Mouse (Mus musculus): ENCODE measurements around the gene Tfcp2l1. TPM values are rescaled to one million over a fixed set of nuclear protein-coding genes. Genes with fewer than 3 reads are reported as not detected.
"Not testable (repeated sequence)": the region's sequence is repeated elsewhere in the genome, so short reads cannot be mapped to it uniquely, and the experiment has no call there.

Gene Tfcp2l1
- total and polyA plus RNA-seq, 2 experiments from 2014 or later, result 0.79 to 7.7 TPM

DNA sequence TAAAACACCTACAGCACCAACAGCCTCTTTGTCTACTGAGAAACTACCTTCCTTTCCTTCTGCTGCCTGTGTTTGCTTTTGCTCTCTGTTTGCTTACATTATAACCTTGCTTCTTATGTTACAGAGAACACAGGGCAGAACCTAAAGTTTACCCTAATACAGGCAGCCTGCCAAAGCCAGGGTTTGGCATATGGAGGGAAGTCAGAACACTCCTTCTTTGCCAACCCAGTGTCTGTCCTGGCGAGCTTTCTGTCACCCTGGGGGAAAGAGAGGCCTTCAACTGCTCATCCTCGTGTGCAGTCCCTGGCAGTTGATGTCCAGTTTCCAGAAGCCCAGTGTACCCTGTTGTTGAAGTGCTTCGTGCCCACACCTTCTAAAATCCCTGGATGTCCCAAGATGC, 29.4 kb upstream of the Tfcp2l1 start:
- H3K4me3 ChIP-seq (ENCODE audit: low read depth, low read length), result no peak overlapping the region
- no peak for TF ChIP-seq CTCF (IDR thresholded peaks at IDR 0.05; ENCODE audit: low read depth)
- no peak overlapping the region for H3K4me2 ChIP-seq (ENCODE audit: low read depth)
- 65% methylated on average over 3 of the region's 3 CpGs for WGBS
- H3K36me3 ChIP-seq (ENCODE audit: insufficient read depth), result peaks cover 84% of the 10 kb centered on the region
- no peaks in the 10 kb centered on the region for H3K4me1 ChIP-seq (ENCODE audit: insufficient read depth)
- ATAC-seq, result no peak
- no peaks in the 10 kb centered on the region for H3K9me3 ChIP-seq (ENCODE audit: low read length)
- no peak for DNase-seq
- H3K27ac ChIP-seq (ENCODE audit: low read depth, low read length), result no peak overlapping the region
- H3K9ac ChIP-seq, result no peak overlapping the region
- no peaks in the 10 kb centered on the region for H3K27me3 ChIP-seq (ENCODE audit: insufficient read depth, low read length)

DNA sequence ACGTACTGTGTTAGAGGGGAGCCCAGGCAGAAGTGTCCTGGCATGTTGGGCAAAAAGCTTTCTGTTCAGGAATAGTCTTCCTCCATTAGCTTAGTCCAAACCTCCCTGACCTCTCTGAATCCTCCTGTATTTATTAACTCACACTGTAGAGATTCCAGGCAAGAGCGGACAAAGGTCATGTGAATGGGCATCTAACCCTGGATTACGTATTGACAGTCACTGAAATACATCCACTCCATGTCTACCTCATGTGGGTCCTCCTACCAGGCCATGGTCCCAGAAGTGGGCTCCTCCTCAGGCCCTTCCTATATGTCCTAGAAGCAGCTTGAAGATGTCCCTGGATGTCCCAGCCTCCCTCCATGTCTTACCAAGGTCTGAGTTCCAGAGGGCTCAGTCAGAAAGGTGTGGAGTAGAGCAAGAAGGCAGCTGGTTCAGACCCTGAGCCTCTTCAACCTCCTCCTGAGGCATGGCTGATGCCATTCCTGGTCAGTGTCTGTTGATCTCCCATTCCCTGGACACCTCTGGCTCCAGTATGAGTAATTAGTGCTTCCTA, 14.0 kb upstream of the Tfcp2l1 start:
- Histone ChIP-seq H3K27ac (ENCODE audit: low read depth, low read length) (no peak overlapping the region), H3K9ac (no peak overlapping the region), H3K27me3 (ENCODE audit: insufficient read depth, low read length) (no peaks in the 10 kb centered on the region), H3K4me2 (ENCODE audit: low read depth) (no peak overlapping the region), H3K4me1 (ENCODE audit: insufficient read depth) (no peaks in the 10 kb centered on the region), H3K9me3 (ENCODE audit: low read length) (no peaks in the 10 kb centered on the region), H3K4me3 (ENCODE audit: low read depth, low read length) (no peak overlapping the region), H3K36me3 (ENCODE audit: insufficient read depth) (peaks cover 13% of the 10 kb centered on the region)
- no peak for ATAC-seq
- no peak for TF ChIP-seq CTCF (IDR thresholded peaks at IDR 0.05; ENCODE audit: low read depth)
- WGBS, result 81% methylated on average over 3 of the region's 3 CpGs
- DNase-seq, result no peak

DNA sequence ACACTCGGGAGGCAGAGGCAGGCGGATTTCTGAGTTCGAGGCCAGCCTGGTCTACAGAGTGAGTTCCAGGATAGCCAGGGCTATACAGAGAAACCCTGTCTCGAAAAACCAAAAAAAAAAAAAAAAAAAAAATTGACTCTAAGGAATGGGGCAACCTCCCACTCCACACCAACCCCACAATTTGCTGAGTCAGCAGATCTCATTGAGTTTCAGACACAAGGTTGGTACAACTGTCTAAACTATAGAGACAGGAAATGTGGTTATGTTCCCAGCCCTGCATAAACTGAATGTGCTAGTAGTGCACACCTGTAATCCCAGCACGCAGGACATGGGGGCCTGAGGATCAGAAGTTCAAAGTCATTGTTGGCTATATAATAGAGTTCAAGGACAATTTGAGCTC, 6.7 kb upstream of the Tfcp2l1 start:
- ATAC-seq; H3K27ac ChIP-seq (ENCODE audit: low read depth, low read length); H3K9me3 ChIP-seq (ENCODE audit: low read length); H3K27me3 ChIP-seq (ENCODE audit: insufficient read depth, low read length); H3K36me3 ChIP-seq (ENCODE audit: insufficient read depth); H3K4me3 ChIP-seq (ENCODE audit: low read depth, low read length); H3K4me1 ChIP-seq (ENCODE audit: insufficient read depth); H3K4me2 ChIP-seq (ENCODE audit: low read depth); DNase-seq; H3K9ac ChIP-seq: not testable (repeated sequence)
- 94% methylated on average over 4 of the region's 5 CpGs for WGBS

DNA sequence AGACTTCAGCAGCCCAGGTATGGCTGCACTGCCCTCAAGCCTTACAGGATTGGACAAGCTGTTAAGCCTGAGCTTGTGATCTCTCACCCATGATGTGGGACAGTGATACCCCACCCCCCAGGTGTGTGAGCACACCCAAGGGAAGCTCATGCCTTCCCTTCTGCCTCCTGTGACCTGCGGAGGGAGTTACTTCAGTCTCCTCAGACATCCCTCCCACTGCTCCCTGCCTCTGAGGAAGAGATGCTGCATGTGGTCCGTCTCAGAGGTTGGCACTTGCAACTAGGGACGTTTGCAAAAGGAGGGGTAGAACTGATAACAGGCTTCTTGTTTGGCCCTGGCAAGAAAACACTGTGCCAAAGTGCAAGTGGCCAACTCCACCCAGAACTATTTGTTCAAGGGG, 4.9 kb upstream of the Tfcp2l1 start:
- Histone ChIP-seq H3K4me1 (ENCODE audit: insufficient read depth) (peaks cover 5% of the 10 kb centered on the region; the same call in 1 of the 2 replicates), H3K9ac (no peak overlapping the region), H3K4me3 (ENCODE audit: low read depth, low read length) (no peak overlapping the region), H3K27me3 (ENCODE audit: insufficient read depth, low read length) (no peaks in the 10 kb centered on the region), H3K4me2 (ENCODE audit: low read depth) (no peak overlapping the region), H3K9me3 (ENCODE audit: low read length) (no peaks in the 10 kb centered on the region), H3K36me3 (ENCODE audit: insufficient read depth) (no peaks in the 10 kb centered on the region), H3K27ac (ENCODE audit: low read depth, low read length) (no peak overlapping the region)
- DNase-seq (no peak), ATAC-seq (no peak)
- TF ChIP-seq CTCF (IDR thresholded peaks at IDR 0.05; ENCODE audit: low read depth), result no peak
- WGBS, result 59% methylated on average over 3 of the region's 3 CpGs

DNA sequence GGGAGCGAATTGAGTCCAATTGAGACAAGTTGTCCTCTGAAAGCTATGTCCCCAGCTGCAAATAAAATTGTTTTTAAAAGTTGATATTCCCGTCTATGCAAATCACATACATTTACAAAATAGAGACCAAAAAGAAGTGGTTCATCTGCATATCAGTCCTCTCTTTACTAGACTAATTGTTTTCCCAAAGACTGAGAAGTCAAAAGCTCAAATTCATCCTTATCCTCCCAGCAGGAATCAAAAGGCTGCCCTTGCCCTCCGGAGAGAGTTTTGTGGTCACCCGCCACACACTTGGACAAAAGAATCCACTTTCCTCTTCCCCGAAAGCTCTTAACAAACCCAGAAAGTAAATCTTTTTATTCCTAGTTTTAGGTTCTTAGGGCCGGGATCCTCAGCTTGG, 2.3 kb upstream of the Tfcp2l1 start:
- Histone ChIP-seq H3K27me3 (ENCODE audit: insufficient read depth, low read length) (peaks cover 5% of the 10 kb centered on the region), H3K36me3 (ENCODE audit: insufficient read depth) (no peaks in the 10 kb centered on the region), H3K4me3 (ENCODE audit: low read depth, low read length) (no peak overlapping the region), H3K27ac (ENCODE audit: low read depth, low read length) (no peak overlapping the region), H3K9me3 (ENCODE audit: low read length) (no peaks in the 10 kb centered on the region), H3K9ac (no peak overlapping the region), H3K4me2 (ENCODE audit: low read depth) (no peak overlapping the region), H3K4me1 (ENCODE audit: insufficient read depth) (peaks cover 8% of the 10 kb centered on the region; the same call in 1 of the 2 replicates)
- ATAC-seq, result no peak
- TF ChIP-seq CTCF (IDR thresholded peaks at IDR 0.05; ENCODE audit: low read depth), result no peak
- no peak for DNase-seq
- WGBS, result 27% methylated on average over 6 of the region's 6 CpGs

DNA sequence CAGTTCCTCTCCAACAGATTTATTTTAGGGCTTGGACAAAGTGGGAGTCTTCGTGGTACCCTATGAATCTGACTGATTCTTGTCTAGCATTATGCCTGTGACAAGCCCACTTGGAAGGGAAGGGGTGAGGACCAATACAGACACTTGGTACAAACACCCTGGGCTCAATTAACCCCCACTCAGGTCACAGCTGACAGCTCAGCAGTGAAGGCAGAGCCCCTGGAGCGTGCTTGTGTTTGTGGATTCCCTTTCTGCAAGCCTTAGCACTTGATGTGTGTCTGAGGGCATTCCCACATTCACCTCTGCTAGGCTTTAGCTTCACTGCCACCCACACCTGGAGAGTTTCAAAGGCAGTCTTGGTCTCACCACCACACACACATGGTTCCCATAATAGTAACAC, 1.8 kb upstream of the Tfcp2l1 start:
- no peak overlapping the region for H3K27ac ChIP-seq (ENCODE audit: low read depth, low read length)
- H3K4me1 ChIP-seq (ENCODE audit: insufficient read depth), result peaks cover 8% of the 10 kb centered on the region; the same call in 1 of the 2 replicates
- 52% methylated on average over 2 of the region's 2 CpGs for WGBS
- ATAC-seq (no peak), DNase-seq (no peak)
- H3K9ac ChIP-seq, result no peak overlapping the region
- TF ChIP-seq CTCF (IDR thresholded peaks at IDR 0.05; ENCODE audit: low read depth), result no peak
- peaks cover 5% of the 10 kb centered on the region for H3K27me3 ChIP-seq (ENCODE audit: insufficient read depth, low read length)
- no peaks in the 10 kb centered on the region for H3K36me3 ChIP-seq (ENCODE audit: insufficient read depth)
- no peak overlapping the region for H3K4me3 ChIP-seq (ENCODE audit: low read depth, low read length)
- H3K9me3 ChIP-seq (ENCODE audit: low read length), result no peaks in the 10 kb centered on the region
- H3K4me2 ChIP-seq (ENCODE audit: low read depth), result no peak overlapping the region

DNA sequence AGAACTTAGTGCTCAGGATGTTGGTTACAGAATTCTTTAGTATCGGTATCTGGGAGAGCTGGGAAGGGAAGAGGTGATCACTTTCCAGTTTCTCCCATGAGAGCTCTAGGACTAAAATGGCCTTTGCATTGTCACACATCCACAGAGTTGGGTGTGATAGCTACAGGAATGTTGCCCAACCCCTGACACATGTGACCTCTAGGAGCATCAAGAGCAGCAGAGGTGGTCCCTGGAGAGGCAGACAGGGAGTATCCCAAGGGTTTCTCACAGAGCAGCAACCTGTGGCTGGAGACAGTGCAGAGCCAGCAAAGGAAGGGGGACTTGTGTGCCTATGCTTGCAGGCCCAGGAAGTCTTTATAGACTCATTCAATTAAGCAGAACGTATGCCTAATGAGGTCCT, 1.3 kb upstream of the Tfcp2l1 start:
- no peaks in the 10 kb centered on the region for H3K9me3 ChIP-seq (ENCODE audit: low read length)
- peaks cover 8% of the 10 kb centered on the region; the same call in 1 of the 2 replicates for H3K4me1 ChIP-seq (ENCODE audit: insufficient read depth)
- H3K27me3 ChIP-seq (ENCODE audit: insufficient read depth, low read length), result peaks cover 5% of the 10 kb centered on the region
- H3K27ac ChIP-seq (ENCODE audit: low read depth, low read length), result no peak overlapping the region
- no peak for ATAC-seq
- no peak overlapping the region for H3K9ac ChIP-seq
- TF ChIP-seq CTCF (IDR thresholded peaks at IDR 0.05; ENCODE audit: low read depth), result no peak
- DNase-seq, result no peak
- no peaks in the 10 kb centered on the region for H3K36me3 ChIP-seq (ENCODE audit: insufficient read depth)
- H3K4me2 ChIP-seq (ENCODE audit: low read depth), result no peak overlapping the region
- H3K4me3 ChIP-seq (ENCODE audit: low read depth, low read length), result no peak overlapping the region
- 79% methylated on average over 2 of the region's 2 CpGs for WGBS
